Mouse (Mus musculus) frontal cortex, postnatal 36 days (tissue): ENCODE measurements around the gene Gm21518.
"Not testable (repeated sequence)": the region's sequence is repeated elsewhere in the genome, so short reads cannot be mapped to it uniquely, and the experiment has no call there.

ENCODE experiments used
- DNase-seq, 2 experiments: peaks; one replicate each; pipeline ENCODE4 v3.0.0; 2022; ENCODE audit warnings: low spot score in 2 of 2

Gm21518 gene

GRCm38 (mm10) chrY:62190566-62190965, at the start of gene Gm21518:
TSS of gene Gm21518 (plus strand) at chrY:62190866.
- DNase-seq = not testable (repeated sequence)
